Mouse (Mus musculus) midbrain, embryonic 11.5 days (tissue): ENCODE results near the gene Tsen34. TPM values are rescaled to one million over a fixed set of nuclear protein-coding genes. Genes with fewer than 3 reads are reported as not detected.
"Not testable (repeated sequence)": the region's sequence is repeated elsewhere in the genome, so short reads cannot be mapped to it uniquely, and the experiment has no call there.

Experiments used
- ATAC-seq: fragments of 200-750 bp; cut with Nextera tagmentation; 2 replicates; pipeline ENCODE4 v1.8.0; 2017; ENCODE audit warnings: moderate TSS enrichment, moderate library complexity; ENCODE audit not compliant: low FRiP score
- DNase-seq: peaks from one replicate; pipeline ENCODE4 v3.0.0; 2015; ENCODE audit warnings: low spot score; ENCODE audit errors: missing footprints
- H3K27ac ChIP-seq: fragments of 300-500 bp; sonication (generic); 2 replicates; pipeline ENCODE4 v1.5.1; 2014; ENCODE audit warnings: low read depth, low read length
- H3K27me3 ChIP-seq: fragments of 300-500 bp; sonication (generic); 2 replicates; pipeline ENCODE4 v1.6.1; 2014; ENCODE audit warnings: mild to moderate bottlenecking, low read length, moderate library complexity, mixed read lengths; ENCODE audit not compliant: control insufficient read depth, insufficient read depth
- H3K36me3 ChIP-seq: fragments of 300-500 bp; sonication (generic); 2 replicates; pipeline ENCODE4 v1.6.1; 2014; ENCODE audit warnings: mild to moderate bottlenecking, low read length, moderate library complexity, mixed read lengths; ENCODE audit not compliant: control insufficient read depth, insufficient read depth
- H3K4me1 ChIP-seq: fragments of 300-500 bp; sonication (generic); 2 replicates; pipeline ENCODE4 v1.6.1; 2014; ENCODE audit warnings: low read length; ENCODE audit not compliant: control insufficient read depth, insufficient read depth
- H3K4me2 ChIP-seq: fragments of 300-500 bp; sonication (generic); 2 replicates; pipeline ENCODE4 v1.6.1; 2014; ENCODE audit warnings: mild to moderate bottlenecking, moderate library complexity
- H3K4me3 ChIP-seq: fragments of 300-500 bp; sonication (generic); 2 replicates; pipeline ENCODE4 v1.5.1; 2014; ENCODE audit warnings: low read depth, low read length
- H3K9ac ChIP-seq: fragments of 300-500 bp; sonication (generic); 2 replicates; pipeline ENCODE4 v1.6.1; 2014; ENCODE audit warnings: low read length
- H3K9me3 ChIP-seq: fragments of 300-500 bp; sonication (generic); 2 replicates; pipeline ENCODE4 v1.6.1; 2016; ENCODE audit warnings: low read length; ENCODE audit not compliant: control insufficient read depth
- WGBS: fragments of 180-500 bp; shearing (Covaris S2); extraction: QIAGEN DNeasy Blood & Tissue Kit; methylation state at CpG from one replicate; pipeline ENCODE4 v1.1.7; 2014; 5-methylcytosine and 5-hydroxymethylcytosine counted together
- polyA plus RNA-seq: library from polyadenylated mRNA; unstranded; fragments of >200 nt; fragmentation: Nextera tagmentation; extraction: Ambion mirVana; gene quantifications from 2 replicates; pipeline ENCODE4 v1.2.1, GENCODE M21; 2014

The Tsen34 gene
- polyA plus RNA-seq, 1 experiment from 2014 or later, result 222 TPM

GRCm38 (mm10) chr7:3683908-3684550, 8.6 kb upstream of the Tsen34 start:
- no peak overlapping the region for H3K4me3 ChIP-seq
- H3K27me3 ChIP-seq, result no peaks in the 10 kb centered on the region
- peaks cover 15% of the 10 kb centered on the region for H3K4me1 ChIP-seq
- 60% methylated on average over 10 of the region's 10 CpGs for WGBS
- H3K9ac ChIP-seq, result peak overlapping the region; percentile 12
- DNase-seq (no peak), ATAC-seq (peak; percentile 83)
- no peak overlapping the region for H3K4me2 ChIP-seq
- H3K27ac ChIP-seq, result peak overlapping the region; percentile 54; the same call in 1 of the 2 replicates
- H3K9me3 ChIP-seq, result no peaks in the 10 kb centered on the region
- no peaks in the 10 kb centered on the region; the same call in 1 of the 2 replicates for H3K36me3 ChIP-seq

DNA sequence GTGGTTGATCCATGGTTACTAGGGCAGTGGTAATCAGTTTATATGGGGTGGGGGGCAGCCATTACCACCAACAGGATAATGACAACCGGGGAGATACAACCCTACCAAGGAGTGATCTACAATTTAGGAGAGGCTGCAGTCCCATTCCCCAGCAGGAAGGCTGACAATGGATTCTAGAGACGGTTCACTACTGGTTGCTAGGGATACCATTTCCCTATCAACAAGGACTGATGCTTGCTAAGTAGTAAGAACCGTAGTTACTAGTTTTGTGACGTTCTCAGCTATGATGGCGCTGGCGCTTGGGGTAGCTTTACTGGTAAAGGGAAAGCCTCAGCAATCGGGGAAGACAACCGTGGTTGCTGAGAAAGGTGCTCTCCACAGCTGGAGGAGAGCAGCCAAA, 8.0 kb upstream of the Tsen34 start:
- WGBS, result 70% methylated on average over 8 of the region's 8 CpGs
- Histone ChIP-seq H3K4me3 (no peak overlapping the region), H3K4me1 (peaks cover 15% of the 10 kb centered on the region), H3K27ac (no peak overlapping the region), H3K4me2 (no peak overlapping the region), H3K9ac (peak overlapping the region; percentile 16; the same call in 1 of the 2 replicates), H3K27me3 (no peaks in the 10 kb centered on the region), H3K36me3 (no peaks in the 10 kb centered on the region; the same call in 1 of the 2 replicates), H3K9me3 (no peaks in the 10 kb centered on the region)
- peak; percentile 28 for ATAC-seq
- DNase-seq, result no peak

DNA sequence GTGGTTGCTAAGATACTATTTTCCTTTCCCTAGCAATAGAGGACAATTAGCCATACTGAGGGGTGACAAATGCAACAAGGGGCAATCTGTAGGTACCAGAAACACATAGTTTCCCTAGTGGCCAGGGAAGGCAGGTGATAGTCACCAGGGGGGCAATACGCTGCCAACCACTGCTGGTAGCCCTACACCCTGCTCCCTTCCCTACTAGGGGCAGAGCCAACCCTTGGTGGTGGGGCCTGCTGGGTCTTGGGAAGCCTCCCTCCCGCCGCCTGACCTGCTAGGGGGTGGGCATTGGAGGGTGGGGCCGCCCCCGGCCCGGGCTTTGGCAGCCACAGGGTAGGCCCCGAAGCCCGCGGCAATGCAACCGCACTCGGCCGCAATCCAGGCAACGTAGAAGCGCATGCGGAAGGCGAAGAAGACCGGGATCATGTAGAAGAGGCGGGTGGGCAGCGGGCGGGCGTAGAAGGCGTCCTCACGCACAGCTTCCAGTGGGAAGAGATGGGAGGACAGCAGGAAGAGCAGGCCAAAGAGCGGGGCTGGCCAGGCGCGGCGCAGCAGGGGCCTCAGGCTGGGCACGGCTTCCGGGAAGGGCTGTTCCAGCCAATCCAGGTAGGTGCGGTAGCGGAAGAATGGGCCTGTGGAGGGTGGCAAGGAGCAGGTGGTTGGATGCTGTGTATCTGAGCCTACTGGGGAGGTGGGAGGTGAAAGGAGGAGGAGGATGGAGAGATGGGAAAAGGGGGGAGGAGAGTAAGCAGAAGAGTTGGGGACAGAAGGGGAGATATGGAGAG, 7.1 kb upstream of the Tsen34 start:
- Histone ChIP-seq H3K27me3 (no peaks in the 10 kb centered on the region), H3K4me3 (no peak overlapping the region), H3K36me3 (no peaks in the 10 kb centered on the region; the same call in 1 of the 2 replicates), H3K9me3 (no peaks in the 10 kb centered on the region), H3K9ac (no peak overlapping the region), H3K4me1 (peaks cover 15% of the 10 kb centered on the region), H3K27ac (no peak overlapping the region), H3K4me2 (no peak overlapping the region)
- WGBS, result 80% methylated on average over 31 of the region's 31 CpGs
- ATAC-seq (no peak), DNase-seq (no peak)

DNA sequence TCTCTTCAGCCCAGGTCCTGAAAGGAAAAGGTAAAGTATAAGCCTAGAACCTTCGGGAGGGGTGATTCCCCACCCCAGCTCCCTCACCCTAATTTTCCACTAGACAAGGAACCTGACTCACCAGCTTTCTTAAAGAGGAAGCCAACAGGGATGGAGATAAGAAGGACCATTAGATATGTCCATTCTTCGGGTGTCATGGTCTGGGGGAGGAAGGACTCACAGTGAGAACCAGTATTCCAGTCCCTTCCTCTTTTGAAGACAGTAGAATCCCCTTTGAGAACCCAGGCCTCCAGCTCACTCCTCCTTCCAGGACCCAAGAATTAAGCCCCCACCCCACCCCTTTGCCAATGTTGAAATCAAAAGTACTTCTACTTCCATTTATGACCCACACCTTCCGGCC, 744 bp upstream of the Tsen34 start:
- Histone ChIP-seq H3K4me1 (peaks cover 14% of the 10 kb centered on the region), H3K9me3 (no peaks in the 10 kb centered on the region), H3K4me3 (peak overlapping the region; percentile 72), H3K9ac (peak overlapping the region; percentile 83), H3K4me2 (peak overlapping the region; percentile 94), H3K27me3 (no peaks in the 10 kb centered on the region), H3K36me3 (no peaks in the 10 kb centered on the region; the same call in 1 of the 2 replicates), H3K27ac (no peak overlapping the region)
- WGBS, result 46% methylated on average over 3 of the region's 3 CpGs
- ATAC-seq (no peak), DNase-seq (no peak)

- Histone ChIP-seq H3K36me3 (peaks cover 3% of the 10 kb centered on the region), H3K4me3 (peak within 1 kb of the TSS; percentile 72), H3K4me1 (peaks cover 14% of the 10 kb centered on the region), H3K4me2 (peak within 1 kb of the TSS; percentile 94), H3K27ac (peak within 1 kb of the TSS; percentile 85), H3K27me3 (no peaks in the 10 kb centered on the region), H3K9ac (peak within 1 kb of the TSS; percentile 83), H3K9me3 (no peaks in the 10 kb centered on the region)
- under 1% methylated on average over 55 of the region's 55 CpGs for whole genome bisulfite sequencing
- peak; percentile 100 for DNase-seq
- peak; percentile 92 for ATAC-seq
Measured at GRCm38 (mm10) chr7:3692987-3693808, 535 bp downstream of the Tsen34 start, which contains the start of gene Mboat7. TSS of gene Mboat7 (minus strand) at chr7:3693523.

DNA sequence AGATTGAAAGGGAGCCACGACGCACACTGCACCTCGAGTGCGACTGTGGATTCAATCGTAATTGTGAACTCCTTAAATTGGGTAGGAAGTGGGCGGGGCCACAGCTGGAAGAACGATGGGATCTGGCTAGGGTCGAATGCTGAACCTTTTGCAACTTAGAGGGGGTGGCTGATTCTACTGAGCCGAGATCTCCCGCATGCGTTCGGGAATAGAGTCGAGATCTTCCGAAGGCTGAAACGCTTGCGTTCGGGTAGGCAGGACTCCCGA, 1.1 kb downstream of the Tsen34 start:
- Histone ChIP-seq H3K36me3 (peaks cover 3% of the 10 kb centered on the region), H3K27me3 (no peaks in the 10 kb centered on the region), H3K9ac (peak overlapping the region; percentile 83), H3K4me1 (peaks cover 14% of the 10 kb centered on the region), H3K27ac (peak overlapping the region; percentile 85), H3K9me3 (no peaks in the 10 kb centered on the region), H3K4me2 (peak overlapping the region; percentile 94), H3K4me3 (peak overlapping the region; percentile 72)
- no peak for ATAC-seq
- under 1% methylated on average over 18 of the region's 18 CpGs for WGBS
- no peak for DNase-seq

GRCm38 (mm10) chr7:3694076-3694948, 1.6 kb downstream of the Tsen34 start:
- under 1% methylated on average over 51 of the region's 55 CpGs for WGBS
- Histone ChIP-seq H3K4me1 (peaks cover 14% of the 10 kb centered on the region), H3K4me3 (peak overlapping the region; percentile 72), H3K4me2 (peak overlapping the region; percentile 94), H3K27me3 (no peaks in the 10 kb centered on the region), H3K9ac (peak overlapping the region; percentile 83), H3K36me3 (peaks cover 3% of the 10 kb centered on the region), H3K9me3 (no peaks in the 10 kb centered on the region), H3K27ac (peak overlapping the region; percentile 85)
- DNase-seq (peak; percentile 97), ATAC-seq (peak; percentile 47)

DNA sequence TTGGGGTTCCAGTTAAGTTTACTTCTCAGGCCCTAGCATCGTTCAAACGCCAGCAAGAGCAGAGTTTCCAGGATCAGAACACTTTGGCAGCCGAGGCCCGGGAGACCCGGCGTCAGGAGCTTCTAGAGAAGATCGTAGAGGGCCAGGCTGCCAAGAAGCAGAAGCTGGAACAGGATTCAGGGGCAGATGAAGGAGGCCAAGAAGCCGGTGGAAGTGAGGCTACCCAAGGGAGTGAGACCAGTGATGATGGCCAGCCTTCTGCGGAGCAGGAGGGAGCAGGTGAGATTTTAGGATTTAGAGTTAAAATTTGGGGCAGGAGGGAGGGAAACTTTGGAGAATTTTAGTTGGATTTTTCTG, 2.3 kb downstream of the Tsen34 start:
- 11% methylated on average over 9 of the region's 9 CpGs for WGBS
- H3K4me2 ChIP-seq, result peak overlapping the region; percentile 94
- DNase-seq, H3K9me3 ChIP-seq, ATAC-seq, H3K27me3 ChIP-seq, H3K36me3 ChIP-seq: not testable (repeated sequence)
- peak overlapping the region; percentile 72 for H3K4me3 ChIP-seq
- peaks cover 14% of the 10 kb centered on the region for H3K4me1 ChIP-seq
- peak overlapping the region; percentile 83 for H3K9ac ChIP-seq
- H3K27ac ChIP-seq, result peak overlapping the region; percentile 85; the same call in 1 of the 2 replicates
